Comparison of ENCODE assay signal across 1 mouse cellular context in the genomic region with DNA sequence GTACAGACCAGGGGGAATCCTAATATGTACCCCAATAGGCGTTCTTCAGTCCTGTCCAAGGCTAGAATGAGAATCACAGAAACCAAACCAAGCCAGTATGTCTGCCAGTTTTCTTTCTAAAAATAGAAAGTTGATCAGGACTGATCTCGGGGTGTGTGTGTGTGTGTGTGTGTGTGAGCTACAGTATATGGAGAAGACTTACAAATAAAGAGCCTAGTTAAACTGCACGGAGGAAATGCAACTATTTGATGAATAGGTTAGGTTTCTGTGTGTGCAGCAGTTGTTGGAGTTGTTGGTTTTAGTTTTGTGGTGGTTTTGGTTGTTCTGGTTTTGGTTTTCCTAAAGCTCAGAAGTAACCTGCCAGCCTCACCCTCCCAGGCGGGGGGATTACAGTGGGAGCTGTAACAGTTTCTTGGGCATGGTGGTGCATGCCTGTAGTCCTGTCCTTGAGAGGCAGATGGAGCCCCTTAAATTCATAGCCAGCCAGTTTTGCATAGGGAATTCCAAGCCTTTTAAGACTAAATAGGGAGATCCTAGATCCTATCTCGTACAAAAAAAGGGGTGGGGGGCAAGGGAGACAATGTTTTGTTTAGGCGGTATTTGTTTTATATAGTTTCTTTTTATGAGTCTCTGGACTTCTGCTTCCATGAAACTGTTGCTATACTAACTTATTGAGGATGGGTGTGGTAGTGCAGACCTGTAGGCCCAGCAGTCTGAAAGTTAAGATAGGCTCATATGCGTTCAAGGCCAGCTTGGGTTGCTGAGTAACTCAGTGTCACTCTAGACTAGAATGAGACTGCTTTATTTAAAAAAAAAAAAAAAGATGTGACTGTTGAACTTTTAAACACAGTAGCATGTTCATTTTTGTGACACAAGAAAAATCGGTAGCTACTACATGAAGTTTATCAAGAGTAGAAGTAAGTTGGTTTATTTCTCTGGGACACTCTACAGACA.
A peak's percentile ranks its signal among the peaks of the same experiment; 100 is the strongest.
TF ChIP-seq lines count a peak whose summit lies in the region.

No protein-coding gene starts in this region.

TF ChIP-seq in MEL, 35 proteins besides CTCF, POLR2A, EP300 and RAD21 (continued from another document):
- TF ChIP-seq GATA1 (IDR thresholded peaks at IDR 0.05; ENCODE audit: low read depth, low read length) (peak; percentile 29; the same call in 1 of the 2 replicates), ZMIZ1 (IDR thresholded peaks at IDR 0.05; ENCODE audit: low read depth, low read length) (no peak), MEF2A (IDR thresholded peaks at IDR 0.05; ENCODE audit: extremely low read depth, insufficient replicate concordance, low read depth, low read length, poor library complexity, severe bottlenecking) (no peak), RCOR1 (IDR thresholded peaks at IDR 0.05; ENCODE audit: low read depth, low read length) (no peak; the same call in none of the 2 replicates), SIN3A (IDR thresholded peaks at IDR 0.05; ENCODE audit: low read length) (peak; percentile 83), MAFK (IDR thresholded peaks at IDR 0.05; ENCODE audit: borderline replicate concordance, low read depth, low read length) (no peak), SMC3 (IDR thresholded peaks at IDR 0.05; ENCODE audit: low read depth, low read length) (no peak), TBP (IDR thresholded peaks at IDR 0.05; ENCODE audit: low read depth, low read length) (0 out of 2 replicates have a peak, but pooled peaks have one; percentile 24), E2F4 (IDR thresholded peaks at IDR 0.05; ENCODE audit: borderline replicate concordance, low read depth, low read length) (no peak), GABPA (IDR thresholded peaks at IDR 0.05; ENCODE audit: low read depth, low read length) (no peak), ETS1 (IDR thresholded peaks at IDR 0.05; ENCODE audit: low read depth, low read length) (peak; percentile 71), MAZ (IDR thresholded peaks at IDR 0.05; ENCODE audit: low read depth, low read length) (no peak), CHD1 (IDR thresholded peaks at IDR 0.05; ENCODE audit: low read depth, low read length) (no peak), POLR2AphosphoS2 (IDR thresholded peaks at IDR 0.05; ENCODE audit: low read length) (no peak), BHLHE40 (IDR thresholded peaks at IDR 0.05; ENCODE audit: borderline replicate concordance, low read depth, low read length) (0 out of 2 replicates have a peak, but pooled peaks have one; percentile 9), MYB (IDR thresholded peaks at IDR 0.05; ENCODE audit: low read depth, low read length) (peak; percentile 16; the same call in 1 of the 2 replicates), ELF1 (IDR thresholded peaks at IDR 0.05; ENCODE audit: low read depth, low read length) (no peak), KAT2A (conservative IDR thresholded peaks at IDR 0.05; ENCODE audit: low read depth, low read length) (no peak), JUND (IDR thresholded peaks at IDR 0.05; ENCODE audit: low read depth, low read length) (no peak)
TF ChIP-seq in MEL: peak in this region for 11.
